17 mouse cellular contexts compared by ENCODE assay signal in the genomic region with DNA sequence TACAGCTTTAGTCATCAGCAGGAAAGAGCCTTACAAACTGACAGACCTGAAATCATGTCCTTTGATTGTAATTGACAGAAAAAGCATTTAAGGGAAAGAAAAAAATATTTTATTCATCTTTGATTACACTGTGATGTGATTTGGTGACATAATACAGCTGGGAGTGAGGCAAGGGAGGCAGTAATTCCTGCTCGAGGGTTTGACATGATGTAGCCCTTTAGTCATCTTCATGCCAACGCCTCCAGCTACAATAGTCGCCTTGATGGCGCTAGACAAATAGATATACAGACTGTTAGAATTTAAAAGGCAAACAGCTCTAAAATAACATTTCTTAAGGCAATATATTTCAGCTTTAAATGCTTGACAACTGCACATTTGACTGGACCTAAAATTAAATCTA.
"Had no signal": no experiment of that assay in that cellular context is flagged by ENCODE, and none has a peak within 500 bp of the region (broad histone marks: within the 10 kb centered on the region; RNA-seq: fewer than 3 reads in every experiment).

No protein-coding gene starts in this region.

- H3K9me3 ChIP-seq: liver, embryonic 13.5 days; liver, embryonic 15.5 days; megakaryocyte, embryonic 14.5 days; midbrain, embryonic 12.5 days; neural tube, embryonic 12.5 days; stomach, embryonic 15.5 days had no signal

- H3K9ac ChIP-seq: liver, embryonic 13.5 days; liver, embryonic 15.5 days; liver, postnatal 0 days; midbrain, embryonic 12.5 days; neural tube, embryonic 12.5 days; stomach, embryonic 15.5 days had no signal

- H3K27ac ChIP-seq: liver, embryonic 13.5 days; liver, embryonic 15.5 days; macrophage; midbrain, embryonic 12.5 days; neural tube, embryonic 12.5 days; stomach, embryonic 15.5 days; stomach, postnatal 0 days had no signal

- H3K4me1 ChIP-seq: liver, embryonic 13.5 days; liver, embryonic 15.5 days; megakaryocyte, embryonic 14.5 days; midbrain, embryonic 12.5 days; neural tube, embryonic 12.5 days; stomach, embryonic 15.5 days had no signal

- H3K27me3 ChIP-seq: liver, embryonic 13.5 days; liver, embryonic 15.5 days; megakaryocyte, embryonic 14.5 days; midbrain, embryonic 12.5 days; neural tube, embryonic 12.5 days; stomach, embryonic 15.5 days had no signal

- DNase-seq: liver, embryonic 13.5 days; liver, postnatal 0 days; lung, adult 2 months; lung, postnatal 10 days; lung, postnatal 36 days; right cerebral cortex, postnatal 14 days; thymus, adult 2 months; thymus, postnatal 25 days; thymus, postnatal 4 days had no signal

- H3K4me2 ChIP-seq: liver, embryonic 11.5 days; liver, embryonic 13.5 days; liver, embryonic 15.5 days; midbrain, embryonic 12.5 days; neural tube, embryonic 12.5 days; stomach, embryonic 15.5 days had no signal

- H3K4me3 ChIP-seq: liver, embryonic 13.5 days; liver, embryonic 15.5 days; megakaryocyte, embryonic 14.5 days; midbrain, embryonic 12.5 days; neural tube, embryonic 12.5 days; stomach, embryonic 15.5 days had no signal

- ATAC-seq: liver, postnatal 0 days had no signal

- H3K36me3 ChIP-seq: liver, embryonic 13.5 days; liver, embryonic 15.5 days; midbrain, embryonic 12.5 days; neural tube, embryonic 12.5 days; stomach, embryonic 15.5 days had no signal
